7 mouse cellular contexts compared by ENCODE assay signal in the genomic region with DNA sequence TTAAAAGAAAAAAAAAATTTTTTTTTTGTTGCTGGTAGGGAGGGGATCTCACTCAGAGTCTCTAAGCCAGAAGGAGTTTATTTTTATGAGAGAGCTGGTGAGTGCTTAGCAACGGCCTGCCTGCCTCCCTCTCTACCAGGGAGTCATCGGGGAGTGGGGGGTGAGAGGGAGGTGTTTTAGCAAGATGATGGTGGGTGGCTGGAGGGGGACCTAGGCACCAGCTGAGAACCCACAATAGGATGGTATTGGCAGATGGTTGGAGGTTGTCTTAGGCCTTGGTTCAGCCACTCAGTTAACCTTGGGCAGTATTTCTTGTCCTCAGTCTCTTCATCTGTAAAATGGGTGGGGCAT. TPM values are rescaled to one million over a fixed set of nuclear protein-coding genes. Genes with fewer than 3 reads are reported as not detected.
DNase-seq lines count a peak whose midpoint lies in the region; ATAC-seq and TF ChIP-seq lines count a peak whose summit lies in the region.

No protein-coding gene starts in this region.

- H3K36me3 ChIP-seq in lung, embryonic 14.5 days (ENCODE audit: insufficient read depth): no peaks in the 10 kb centered on the region
- H3K36me3 ChIP-seq in forebrain, embryonic 12.5 days (replicated peaks): peaks cover 6% of the 10 kb centered on the region
- peaks cover 3% of the 10 kb centered on the region; the same call in 1 of the 2 replicates for H3K36me3 ChIP-seq in midbrain, embryonic 13.5 days

- peak overlapping the region; percentile 86 for H3K4me3 ChIP-seq in lung, embryonic 14.5 days (ENCODE audit: low read depth, low read length)
- peak overlapping the region; percentile 65 for H3K4me3 ChIP-seq in forebrain, embryonic 12.5 days (replicated peaks)
- H3K4me3 ChIP-seq in layer of hippocampus, adult 2 months: peak overlapping the region; percentile 83
- peak overlapping the region; percentile 86 for H3K4me3 ChIP-seq in midbrain, embryonic 13.5 days (replicated peaks)

- H3K4me1 ChIP-seq in lung, embryonic 14.5 days (ENCODE audit: insufficient read depth): peaks cover 28% of the 10 kb centered on the region
- peaks cover 55% of the 10 kb centered on the region for H3K4me1 ChIP-seq in forebrain, embryonic 12.5 days
- peaks cover 58% of the 10 kb centered on the region for H3K4me1 ChIP-seq in midbrain, embryonic 13.5 days (replicated peaks)

- H3K4me2 ChIP-seq in lung, embryonic 14.5 days: peak overlapping the region; percentile 96
- H3K4me2 ChIP-seq in forebrain, embryonic 12.5 days: peak overlapping the region; percentile 80
- H3K4me2 ChIP-seq in midbrain, embryonic 13.5 days (replicated peaks): peak overlapping the region; percentile 86

- H3K9me3 ChIP-seq in lung, embryonic 14.5 days (ENCODE audit: low read depth, low read length): no peaks in the 10 kb centered on the region
- no peaks in the 10 kb centered on the region for H3K9me3 ChIP-seq in forebrain, embryonic 12.5 days
- H3K9me3 ChIP-seq in midbrain, embryonic 13.5 days: no peaks in the 10 kb centered on the region

- H3K27ac ChIP-seq in lung, embryonic 14.5 days (ENCODE audit: low read depth): no peak overlapping the region
- H3K27ac ChIP-seq in forebrain, embryonic 12.5 days: no peak overlapping the region
- H3K27ac ChIP-seq in layer of hippocampus, adult 2 months: peak overlapping the region; percentile 99
- H3K27ac ChIP-seq in midbrain, embryonic 13.5 days: no peak overlapping the region

- 5% methylated on average over 2 of the region's 2 CpGs for WGBS in lung, embryonic 14.5 days
- WGBS in forebrain, embryonic 12.5 days: 43% methylated on average over 2 of the region's 2 CpGs
- 48% methylated on average over 2 of the region's 2 CpGs for WGBS in midbrain, embryonic 13.5 days

- H3K27me3 ChIP-seq in lung, embryonic 14.5 days (ENCODE audit: insufficient read depth, low read length): no peaks in the 10 kb centered on the region
- 0 out of 2 replicates have a peak, but pooled peaks cover 2% of the 10 kb centered on the region for H3K27me3 ChIP-seq in forebrain, embryonic 12.5 days
- no peaks in the 10 kb centered on the region for H3K27me3 ChIP-seq in midbrain, embryonic 13.5 days

- no peak for DNase-seq in lung, embryonic 14.5 days
- no peak for DNase-seq in lung, postnatal 25 days (ENCODE audit: low spot score)
- DNase-seq in layer of hippocampus, adult 2 months (ENCODE audit: low spot score in 2 of 2): peak; percentile 64 to 81
- no peak for DNase-seq in urinary bladder, adult 2 months (ENCODE audit: low spot score)
- DNase-seq in thymus, postnatal 4 days: no peak

- no peak for TF ChIP-seq CTCF in lung, embryonic 14.5 days (IDR thresholded peaks at IDR 0.05; ENCODE audit: low read depth)
- TF ChIP-seq CTCF in layer of hippocampus, adult 2 months (conservative IDR thresholded peaks at IDR 0.05): no peak

- no peak for ATAC-seq in lung, embryonic 14.5 days (ENCODE audit: insufficient read depth)
- no peak for ATAC-seq in forebrain, embryonic 12.5 days (ENCODE audit: low FRiP score)
- ATAC-seq in midbrain, embryonic 13.5 days: no peak

- H3K9ac ChIP-seq in lung, embryonic 14.5 days: no peak overlapping the region
- H3K9ac ChIP-seq in forebrain, embryonic 12.5 days: peak overlapping the region; percentile 83; the same call in 1 of the 2 replicates
- peak overlapping the region; percentile 97 for H3K9ac ChIP-seq in midbrain, embryonic 13.5 days (replicated peaks)

RNA-seq across cellular contexts. Expression of gene Slc6a6, which starts 1.7 kb away (rescaled TPM):
- 47.6 and 50.7 TPM in 2 replicates for polyA plus RNA-seq in lung, embryonic 14.5 days (2014; fragmentation: Nextera tagmentation; extraction: Ambion mirVana)
- polyA plus RNA-seq in forebrain, embryonic 12.5 days (2016; fragmentation: Nextera tagmentation; extraction: Ambion mirVana): 67.6 and 79.0 TPM in 2 replicates
- total RNA-seq in layer of hippocampus, adult 2 months (2021): 100 to 1,000 TPM; 136 to 138 TPM
- polyA plus RNA-seq in midbrain, embryonic 13.5 days (2015; fragmentation: Nextera tagmentation; extraction: Ambion mirVana): 84.4 and 89.8 TPM in 2 replicates
- polyA plus RNA-seq in urinary bladder, adult 2 months (2012; rRNA removed): 55.0 and 73.2 TPM in 2 replicates

Comparison
In these comparisons a context has a peak if more than half of its experiments do, and no peak if none do; other contexts are left out.
1. DNase-seq: peak in layer of hippocampus, adult 2 months (2 of 2); none in lung, embryonic 14.5 days (single experiment), lung, postnatal 25 days (single experiment), urinary bladder, adult 2 months (single experiment) and thymus, postnatal 4 days (single experiment).
2. Peak in every context shown above with its lines, with median percentiles within 50 percentile points of each other: H3K4me2 ChIP-seq and H3K4me3 ChIP-seq.